Mouse (Mus musculus): ENCODE data around the gene Prkrip1. TPM values are rescaled to one million over a fixed set of nuclear protein-coding genes. Genes with fewer than 3 reads are reported as not detected.

The Prkrip1 gene
- total and polyA plus RNA-seq, 2 experiments from 2014 or later = 8.4 to 32.7 TPM

DNA sequence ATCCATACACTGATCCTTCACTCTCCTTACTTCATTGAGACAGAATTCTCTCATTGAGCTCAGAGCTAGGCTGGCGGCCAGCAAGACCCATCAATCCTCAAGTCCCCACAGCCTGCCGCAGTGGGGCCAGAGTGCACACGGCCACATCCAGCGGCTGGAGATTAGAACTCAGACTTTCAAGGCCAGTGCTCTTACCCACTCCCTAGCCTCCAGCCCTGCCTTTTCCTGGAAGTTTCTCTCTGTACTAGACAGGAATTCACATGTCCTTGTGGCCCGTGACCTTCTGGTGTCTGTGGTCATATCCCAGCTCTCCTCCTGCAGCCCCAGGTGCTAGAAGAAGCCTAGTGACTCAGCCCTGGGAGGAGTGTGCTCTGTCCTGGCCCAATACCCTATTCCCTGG is 37.8 kb upstream of the Prkrip1 start:
- Histone ChIP-seq H3K36me3 (replicated peaks; ENCODE audit: control insufficient read depth, insufficient read depth, low read length) (no peaks in the 10 kb centered on the region), H3K9me3 (replicated peaks; ENCODE audit: control insufficient read depth, low read length) (no peaks in the 10 kb centered on the region), H3K27ac (ENCODE audit: low read depth) (no peak overlapping the region), H3K4me2 (ENCODE audit: low read depth, low read length) (no peak overlapping the region), H3K9ac (replicated peaks; ENCODE audit: low read depth, low read length) (no peak overlapping the region), H3K27me3 (ENCODE audit: control insufficient read depth, insufficient read depth, low read length) (peaks cover 40% of the 10 kb centered on the region), H3K4me3 (ENCODE audit: low read depth, low read length) (no peak overlapping the region), H3K4me1 (ENCODE audit: control insufficient read depth, insufficient read depth) (peaks cover 6% of the 10 kb centered on the region)
- no peak for DNase-seq (ENCODE audit: low spot score)
- no peak for ATAC-seq (ENCODE audit: insufficient read depth, low read depth)
- TF ChIP-seq CTCF (IDR thresholded peaks at IDR 0.05; ENCODE audit: low read depth) = no peak
- no peak for TF ChIP-seq EP300 (IDR thresholded peaks at IDR 0.05; ENCODE audit: low read depth)
- WGBS = 57% methylated on average over 5 of the region's 5 CpGs

GRCm38 (mm10) chr5:136230348-136231035 is 31.7 kb upstream of the Prkrip1 start:
- 51% methylated on average over 4 of the region's 4 CpGs for WGBS
- Histone ChIP-seq H3K4me1 (ENCODE audit: control insufficient read depth, insufficient read depth) (no peaks in the 10 kb centered on the region), H3K9me3 (replicated peaks; ENCODE audit: control insufficient read depth, low read length) (no peaks in the 10 kb centered on the region), H3K27ac (ENCODE audit: low read depth) (no peak overlapping the region), H3K27me3 (ENCODE audit: control insufficient read depth, insufficient read depth, low read length) (peaks cover 23% of the 10 kb centered on the region), H3K4me3 (ENCODE audit: low read depth, low read length) (no peak overlapping the region), H3K4me2 (ENCODE audit: low read depth, low read length) (no peak overlapping the region), H3K9ac (replicated peaks; ENCODE audit: low read depth, low read length) (no peak overlapping the region), H3K36me3 (replicated peaks; ENCODE audit: control insufficient read depth, insufficient read depth, low read length) (no peaks in the 10 kb centered on the region)
- DNase-seq (ENCODE audit: low spot score) (no peak), ATAC-seq (ENCODE audit: insufficient read depth, low read depth) (no peak)
- TF ChIP-seq EP300 (IDR thresholded peaks at IDR 0.05; ENCODE audit: low read depth) (no peak), CTCF (IDR thresholded peaks at IDR 0.05; ENCODE audit: low read depth) (no peak)

DNA sequence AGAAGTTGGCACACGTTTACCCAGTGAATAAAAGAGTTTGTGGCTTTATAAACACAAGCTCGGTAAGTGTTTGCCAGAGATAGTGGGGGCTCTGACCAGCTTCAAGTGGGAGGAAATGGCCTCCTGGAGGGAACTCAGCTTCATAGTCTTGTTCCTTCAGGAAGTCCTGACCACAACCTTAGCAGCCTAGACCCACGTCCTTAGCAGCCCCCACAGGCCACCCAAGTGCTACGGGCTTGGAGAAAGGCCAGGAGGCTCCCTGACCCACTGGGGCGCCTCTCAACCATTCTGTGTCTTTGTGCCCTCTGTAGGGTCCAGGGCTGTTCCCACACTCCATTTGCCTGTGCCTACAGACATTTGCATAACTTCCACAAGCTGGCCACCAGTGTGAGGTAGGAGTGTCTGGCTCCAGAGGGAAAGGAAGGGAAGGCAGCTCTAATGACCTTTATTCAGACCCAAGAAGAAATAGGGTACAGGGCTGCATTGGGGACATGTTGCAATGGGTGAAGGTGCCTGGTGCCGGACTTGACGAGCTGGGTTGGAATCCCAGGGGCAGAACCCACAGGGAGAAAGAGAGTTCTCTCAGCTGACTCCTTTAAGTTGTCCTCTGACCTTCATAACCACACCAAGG is 27.6 kb upstream of the Prkrip1 start:
- Histone ChIP-seq H3K27ac (ENCODE audit: low read depth) (no peak overlapping the region), H3K4me2 (ENCODE audit: low read depth, low read length) (no peak overlapping the region), H3K4me3 (ENCODE audit: low read depth, low read length) (no peak overlapping the region), H3K36me3 (replicated peaks; ENCODE audit: control insufficient read depth, insufficient read depth, low read length) (no peaks in the 10 kb centered on the region), H3K9ac (replicated peaks; ENCODE audit: low read depth, low read length) (no peak overlapping the region), H3K4me1 (ENCODE audit: control insufficient read depth, insufficient read depth) (no peaks in the 10 kb centered on the region), H3K9me3 (replicated peaks; ENCODE audit: control insufficient read depth, low read length) (no peaks in the 10 kb centered on the region), H3K27me3 (ENCODE audit: control insufficient read depth, insufficient read depth, low read length) (peaks cover 5% of the 10 kb centered on the region; the same call in 1 of the 2 replicates)
- 53% methylated on average over 7 of the region's 7 CpGs for WGBS
- DNase-seq (ENCODE audit: low spot score) = no peak
- no peak for ATAC-seq (ENCODE audit: insufficient read depth, low read depth)
- no peak for TF ChIP-seq EP300 (IDR thresholded peaks at IDR 0.05; ENCODE audit: low read depth)
- TF ChIP-seq CTCF (IDR thresholded peaks at IDR 0.05; ENCODE audit: low read depth) = no peak

DNA sequence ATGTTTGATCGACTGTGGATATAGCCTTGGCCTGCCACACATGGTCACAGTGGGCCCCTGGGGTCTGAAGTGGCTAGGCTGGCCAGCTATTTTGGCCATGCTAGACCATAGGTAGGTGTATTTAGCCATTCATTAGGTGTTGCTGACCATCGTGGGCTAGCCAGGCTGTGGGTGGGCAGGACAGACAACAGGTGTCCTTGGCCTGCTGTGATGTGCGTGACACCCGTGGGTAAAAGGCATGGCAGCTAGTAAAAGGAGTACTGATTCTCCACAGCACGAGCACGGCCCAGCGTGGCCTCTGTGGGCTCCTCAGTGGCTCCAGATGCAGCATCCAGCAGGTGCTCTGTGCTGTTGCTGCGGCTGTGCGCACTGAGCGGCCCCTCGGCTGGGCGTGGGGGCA is 19.8 kb upstream of the Prkrip1 start:
- H3K9me3 ChIP-seq (replicated peaks; ENCODE audit: control insufficient read depth, low read length) = no peaks in the 10 kb centered on the region
- H3K27ac ChIP-seq (ENCODE audit: low read depth) = no peak overlapping the region
- no peak overlapping the region for H3K9ac ChIP-seq (replicated peaks; ENCODE audit: low read depth, low read length)
- H3K4me1 ChIP-seq (ENCODE audit: control insufficient read depth, insufficient read depth) = no peaks in the 10 kb centered on the region
- TF ChIP-seq CTCF (IDR thresholded peaks at IDR 0.05; ENCODE audit: low read depth) (no peak), EP300 (IDR thresholded peaks at IDR 0.05; ENCODE audit: low read depth) (no peak)
- 72% methylated on average over 12 of the region's 12 CpGs for WGBS
- no peaks in the 10 kb centered on the region for H3K27me3 ChIP-seq (ENCODE audit: control insufficient read depth, insufficient read depth, low read length)
- no peaks in the 10 kb centered on the region for H3K36me3 ChIP-seq (replicated peaks; ENCODE audit: control insufficient read depth, insufficient read depth, low read length)
- no peak overlapping the region for H3K4me2 ChIP-seq (ENCODE audit: low read depth, low read length)
- no peak overlapping the region for H3K4me3 ChIP-seq (ENCODE audit: low read depth, low read length)
- DNase-seq (ENCODE audit: low spot score) (no peak), ATAC-seq (ENCODE audit: insufficient read depth, low read depth) (no peak)

DNA sequence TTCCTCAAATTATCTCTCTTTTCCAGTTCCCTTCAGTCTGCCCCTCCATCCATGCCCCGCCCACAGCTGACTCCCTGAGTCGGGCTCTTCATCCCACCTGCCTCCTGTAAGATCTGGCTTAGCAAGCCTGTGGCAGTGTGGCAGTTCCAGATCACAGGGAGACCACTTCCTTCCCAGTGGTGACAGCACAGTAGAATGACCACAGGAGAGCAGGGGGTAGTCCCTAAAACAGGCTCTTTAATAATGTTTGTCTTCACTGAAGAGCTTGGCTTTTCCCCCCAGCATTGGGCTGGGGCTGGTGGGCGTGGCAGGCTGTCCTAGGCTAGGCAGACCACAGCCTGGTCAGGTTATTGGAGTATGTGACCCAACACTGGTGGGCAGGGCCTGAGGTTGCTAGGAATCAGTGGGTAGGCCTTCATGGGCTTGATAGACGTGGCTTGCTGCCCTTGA is 19.2 kb upstream of the Prkrip1 start:
- H3K9ac ChIP-seq (replicated peaks; ENCODE audit: low read depth, low read length) = no peak overlapping the region
- H3K36me3 ChIP-seq (replicated peaks; ENCODE audit: control insufficient read depth, insufficient read depth, low read length) = no peaks in the 10 kb centered on the region
- no peaks in the 10 kb centered on the region for H3K9me3 ChIP-seq (replicated peaks; ENCODE audit: control insufficient read depth, low read length)
- no peaks in the 10 kb centered on the region for H3K4me1 ChIP-seq (ENCODE audit: control insufficient read depth, insufficient read depth)
- no peaks in the 10 kb centered on the region for H3K27me3 ChIP-seq (ENCODE audit: control insufficient read depth, insufficient read depth, low read length)
- no peak overlapping the region for H3K4me3 ChIP-seq (ENCODE audit: low read depth, low read length)
- H3K4me2 ChIP-seq (ENCODE audit: low read depth, low read length) = no peak overlapping the region
- WGBS = 56% methylated on average over 4 of the region's 4 CpGs
- TF ChIP-seq EP300 (IDR thresholded peaks at IDR 0.05; ENCODE audit: low read depth) (no peak), CTCF (IDR thresholded peaks at IDR 0.05; ENCODE audit: low read depth) (no peak)
- DNase-seq (ENCODE audit: low spot score) (no peak), ATAC-seq (ENCODE audit: insufficient read depth, low read depth) (no peak)
- H3K27ac ChIP-seq (ENCODE audit: low read depth) = no peak overlapping the region
